Mouse (Mus musculus): ENCODE measurements around the gene Pax2.

Pax2 gene

GRCm38 (mm10) chr19:44755693-44756420 lies at the start of gene Pax2:
TSS of gene Pax2 (plus strand) at chr19:44756045.
- no peak for TF ChIP-seq GATA4 (IDR thresholded peaks at IDR 0.05; ENCODE audit: insufficient replicate concordance, low read length)

DNA sequence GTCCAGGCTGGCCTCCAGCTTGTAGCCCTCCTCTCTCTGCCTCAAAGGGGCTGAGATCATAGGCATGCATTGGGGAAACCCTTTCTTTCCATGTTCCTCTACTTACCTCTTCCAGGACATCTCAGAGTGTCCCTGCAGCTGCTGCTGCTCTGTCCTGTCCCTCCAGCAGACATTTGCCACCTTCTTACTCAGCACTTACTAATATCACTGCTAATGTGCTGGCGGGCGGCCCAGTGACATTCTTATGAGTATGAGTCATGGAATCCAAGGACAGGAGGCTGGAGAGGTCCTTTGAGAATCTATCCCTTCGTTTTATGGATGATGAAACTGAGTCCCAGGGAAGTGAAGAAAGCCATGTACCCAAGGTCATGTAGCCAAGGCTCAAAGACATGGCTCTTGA lies 47.0 kb upstream of the Pax2 start:
- no peak for TF ChIP-seq GATA4 (IDR thresholded peaks at IDR 0.05; ENCODE audit: insufficient replicate concordance, low read length)

- TF ChIP-seq GATA4 (IDR thresholded peaks at IDR 0.05; ENCODE audit: insufficient replicate concordance, low read length), result no peak
Measured at GRCm38 (mm10) chr19:44716731-44717600, 38.9 kb upstream of the Pax2 start.

DNA sequence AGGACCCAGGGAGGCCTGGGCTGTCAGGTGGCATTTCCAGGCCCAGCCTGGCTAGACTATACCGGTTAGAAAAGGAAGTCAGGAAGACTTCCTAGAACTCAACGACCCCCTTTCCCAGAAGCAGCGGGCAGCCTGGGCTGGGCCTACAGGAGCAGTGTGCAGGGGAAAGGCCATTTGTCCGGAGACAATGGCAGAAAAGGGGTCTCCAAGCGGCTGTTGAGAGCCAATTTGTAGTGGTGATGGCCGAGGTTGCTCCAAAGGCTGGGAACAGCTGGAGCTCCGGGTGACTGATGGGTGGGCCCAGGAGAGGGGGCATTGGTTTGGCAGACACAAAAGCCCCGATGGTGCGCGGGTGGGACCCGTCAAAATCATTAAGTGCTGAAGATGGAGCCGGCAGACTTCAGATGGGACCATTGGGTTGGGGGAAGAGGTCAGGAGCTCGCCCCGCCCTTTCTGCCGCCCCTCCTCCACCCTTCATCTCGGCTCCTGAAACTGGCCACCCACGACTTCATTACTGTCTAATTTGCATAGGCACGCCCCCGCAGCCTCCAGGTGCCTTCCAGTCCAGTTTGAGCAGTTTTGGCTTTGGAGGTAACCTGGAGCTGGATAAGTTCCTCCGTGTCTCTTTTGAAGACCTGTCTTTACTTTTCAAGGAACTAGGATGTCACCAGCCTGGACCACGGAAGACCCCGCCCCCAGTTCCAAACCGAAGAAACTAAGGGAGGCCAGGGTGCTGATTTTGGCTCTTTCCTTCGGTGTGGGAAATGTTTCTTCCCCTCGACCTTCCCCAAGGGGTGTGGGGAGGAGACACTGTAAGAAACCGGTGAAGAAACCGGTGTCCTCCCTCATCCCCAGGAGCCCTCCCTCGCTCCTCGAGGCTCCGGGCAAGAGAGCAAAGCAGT lies 36.3 kb upstream of the Pax2 start:
- no peak for TF ChIP-seq GATA4 (IDR thresholded peaks at IDR 0.05; ENCODE audit: insufficient replicate concordance, low read length)

- no peak for TF ChIP-seq GATA4 (IDR thresholded peaks at IDR 0.05; ENCODE audit: insufficient replicate concordance, low read length)
Measured at GRCm38 (mm10) chr19:44720194-44720521, 35.7 kb upstream of the Pax2 start.

DNA sequence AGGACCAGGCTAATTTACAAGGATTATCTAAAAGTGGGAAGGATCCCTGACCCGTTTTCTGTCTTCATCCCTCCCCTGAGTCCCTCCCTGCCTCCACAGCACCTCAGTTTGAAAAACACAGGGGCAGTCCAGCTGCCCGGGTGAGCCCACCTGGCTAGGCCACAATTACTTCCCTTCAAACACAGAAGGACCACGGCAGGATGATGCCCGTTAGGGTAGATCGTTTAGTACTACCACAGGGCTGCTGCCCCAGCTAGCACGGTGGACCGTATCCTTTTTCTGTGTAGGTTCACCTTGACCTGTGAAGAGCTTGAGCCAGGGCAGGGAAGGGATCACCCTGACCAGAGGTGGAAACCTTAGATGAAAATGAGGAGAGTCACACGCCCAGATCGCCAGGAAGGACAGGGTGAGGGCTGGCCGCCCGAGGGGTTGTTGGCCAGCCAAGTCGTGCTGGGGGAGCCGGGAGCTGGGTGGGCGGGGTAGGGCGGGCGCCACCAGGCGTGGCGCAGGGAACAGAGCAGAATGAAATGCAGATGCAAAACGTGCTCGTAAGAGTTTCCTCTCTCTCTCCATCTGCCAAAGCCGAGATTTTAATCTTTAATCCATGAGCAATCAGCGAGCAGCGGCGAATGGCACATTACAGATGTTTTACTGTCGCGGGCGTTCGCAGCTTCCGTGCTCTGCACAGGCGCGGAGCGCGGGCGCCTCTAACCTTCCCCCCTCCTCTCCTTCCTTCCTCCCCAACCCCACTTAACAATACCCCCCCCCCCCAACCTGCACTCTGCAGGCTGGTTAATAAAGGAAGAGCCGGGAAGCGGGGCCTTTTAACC lies 32.0 kb upstream of the Pax2 start:
- no peak for TF ChIP-seq GATA4 (IDR thresholded peaks at IDR 0.05; ENCODE audit: insufficient replicate concordance, low read length)

DNA sequence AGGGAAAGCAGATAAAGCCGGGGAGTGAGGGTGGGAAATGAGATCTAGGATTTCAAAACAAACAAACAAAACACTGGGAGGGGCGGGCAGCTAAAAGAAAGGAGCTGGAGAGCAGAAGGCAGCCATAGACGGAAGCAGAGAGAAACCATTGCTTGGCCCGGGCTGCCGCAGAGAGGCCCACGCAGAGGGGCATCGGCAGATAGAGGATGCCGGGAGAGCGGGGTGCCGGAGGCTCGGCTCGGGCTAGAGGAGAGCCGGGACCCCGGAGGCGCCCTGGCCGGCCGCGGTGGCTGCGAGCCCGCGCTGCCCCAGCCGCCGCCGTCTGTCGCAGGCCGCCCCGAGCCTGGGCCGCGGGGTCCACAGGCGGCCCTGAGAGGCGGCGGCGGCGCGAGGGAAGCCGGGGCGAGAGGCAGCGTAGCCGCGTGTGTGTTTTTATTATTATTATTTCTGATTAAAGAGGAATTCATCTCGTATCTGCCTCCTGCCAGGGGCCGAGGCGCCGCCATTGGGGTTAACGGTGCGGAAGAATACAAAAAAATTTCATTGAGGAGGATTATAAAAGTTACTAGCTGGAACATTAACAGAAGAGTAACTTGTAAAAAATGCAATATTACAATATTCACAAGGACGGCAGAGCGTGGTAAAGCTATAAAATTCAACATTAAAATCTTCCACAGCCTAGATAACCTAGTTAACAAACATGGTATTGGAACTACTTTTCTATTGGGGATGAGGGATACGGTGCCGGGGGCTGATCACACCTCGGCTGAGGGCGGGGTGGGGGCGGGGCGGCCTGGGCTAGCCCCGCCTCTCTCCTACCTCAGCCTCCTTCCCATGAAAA lies 29.7 kb upstream of the Pax2 start:
- TF ChIP-seq GATA4 (IDR thresholded peaks at IDR 0.05; ENCODE audit: insufficient replicate concordance, low read length), result no peak

GRCm38 (mm10) chr19:44734116-44734515 lies 21.7 kb upstream of the Pax2 start:
- TF ChIP-seq GATA4 (IDR thresholded peaks at IDR 0.05; ENCODE audit: insufficient replicate concordance, low read length), result no peak

GRCm38 (mm10) chr19:44734682-44735081 lies 21.2 kb upstream of the Pax2 start:
- no peak for TF ChIP-seq GATA4 (IDR thresholded peaks at IDR 0.05; ENCODE audit: insufficient replicate concordance, low read length)

- no peak for TF ChIP-seq GATA4 (IDR thresholded peaks at IDR 0.05; ENCODE audit: insufficient replicate concordance, low read length)
Measured at GRCm38 (mm10) chr19:44740300-44740699, 15.5 kb upstream of the Pax2 start.

DNA sequence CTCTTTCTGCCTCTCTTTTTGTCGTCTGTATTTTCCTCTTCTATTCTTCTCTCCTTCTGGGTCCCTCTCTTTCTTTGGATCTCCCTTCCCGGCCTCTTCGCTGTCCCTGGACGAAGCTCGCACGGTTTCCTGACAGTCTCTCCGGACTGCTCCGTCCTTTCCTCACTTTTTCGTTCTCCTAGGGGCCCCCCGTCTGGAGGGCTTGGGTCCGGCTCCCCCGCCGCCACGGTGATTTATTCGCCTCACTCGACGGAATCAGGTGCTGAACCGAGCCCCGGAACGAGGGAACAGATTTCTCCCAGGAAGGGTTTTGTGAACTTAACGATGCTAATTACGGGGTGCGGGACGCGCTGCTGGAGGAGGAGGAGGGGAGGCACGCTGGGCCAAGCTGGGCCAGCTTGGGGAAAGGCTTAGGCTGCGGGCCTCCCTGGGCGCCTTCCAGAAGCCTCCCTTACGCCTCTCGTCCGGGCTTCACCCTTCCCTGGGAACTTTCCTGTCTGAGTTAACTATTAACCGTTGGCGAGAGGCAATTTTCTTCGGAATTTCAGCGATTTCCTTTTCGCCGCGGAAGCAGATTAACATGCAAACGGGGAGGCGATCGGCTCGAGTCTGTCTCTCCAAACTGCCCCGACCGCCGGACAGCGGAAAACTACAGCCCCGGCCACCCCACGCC lies 14.6 kb upstream of the Pax2 start:
- no peak for TF ChIP-seq GATA4 (IDR thresholded peaks at IDR 0.05; ENCODE audit: insufficient replicate concordance, low read length)

DNA sequence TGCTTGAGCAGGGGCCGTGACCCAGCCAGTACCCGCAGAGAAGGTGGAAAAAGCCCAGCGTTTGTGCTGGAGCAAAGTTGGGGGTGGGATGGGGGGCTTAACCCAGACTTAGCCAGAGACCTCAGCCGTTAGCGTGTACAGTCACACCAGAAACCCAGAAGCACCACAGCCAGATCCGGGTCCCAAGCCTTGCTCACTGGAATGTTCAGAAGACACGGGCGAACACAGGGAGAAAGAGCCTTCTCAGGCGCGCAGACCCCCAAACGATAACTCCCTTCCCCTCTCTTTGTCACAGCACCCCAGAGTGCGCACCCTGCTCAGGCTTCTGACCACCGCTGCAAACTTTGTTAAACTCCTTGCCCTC lies 14.1 kb upstream of the Pax2 start:
- TF ChIP-seq GATA4 (IDR thresholded peaks at IDR 0.05; ENCODE audit: insufficient replicate concordance, low read length), result no peak

All from liver, adult (tissue).